Mouse (Mus musculus): Measurements from ENCODE around the gene Slc2a12. TPM values are rescaled to one million over a fixed set of nuclear protein-coding genes. Genes with fewer than 3 reads are reported as not detected.

Gene Slc2a12
- polyA plus RNA-seq, 1 experiment, result 2.6 TPM

DNA sequence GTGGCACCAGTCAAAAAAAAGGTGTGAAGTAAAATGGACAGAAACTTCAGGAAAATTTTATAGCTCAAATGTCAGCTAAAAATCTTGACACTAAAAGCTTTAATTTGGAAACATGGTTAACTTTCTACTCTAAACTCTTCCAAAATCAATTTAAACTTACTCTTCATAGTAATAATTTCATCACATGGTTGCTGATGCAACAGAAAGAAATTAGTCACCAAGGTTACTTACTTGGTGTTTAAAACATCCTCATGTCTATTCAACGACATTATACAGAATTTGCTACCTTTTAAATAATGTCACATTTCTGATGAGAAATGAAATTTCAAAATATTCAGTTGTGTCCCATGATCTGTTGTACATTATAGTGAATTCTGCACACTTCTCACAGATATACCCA is 83.4 kb downstream of the Slc2a12 start:
- no peak for DNase-seq (ENCODE audit: low read depth)

DNA sequence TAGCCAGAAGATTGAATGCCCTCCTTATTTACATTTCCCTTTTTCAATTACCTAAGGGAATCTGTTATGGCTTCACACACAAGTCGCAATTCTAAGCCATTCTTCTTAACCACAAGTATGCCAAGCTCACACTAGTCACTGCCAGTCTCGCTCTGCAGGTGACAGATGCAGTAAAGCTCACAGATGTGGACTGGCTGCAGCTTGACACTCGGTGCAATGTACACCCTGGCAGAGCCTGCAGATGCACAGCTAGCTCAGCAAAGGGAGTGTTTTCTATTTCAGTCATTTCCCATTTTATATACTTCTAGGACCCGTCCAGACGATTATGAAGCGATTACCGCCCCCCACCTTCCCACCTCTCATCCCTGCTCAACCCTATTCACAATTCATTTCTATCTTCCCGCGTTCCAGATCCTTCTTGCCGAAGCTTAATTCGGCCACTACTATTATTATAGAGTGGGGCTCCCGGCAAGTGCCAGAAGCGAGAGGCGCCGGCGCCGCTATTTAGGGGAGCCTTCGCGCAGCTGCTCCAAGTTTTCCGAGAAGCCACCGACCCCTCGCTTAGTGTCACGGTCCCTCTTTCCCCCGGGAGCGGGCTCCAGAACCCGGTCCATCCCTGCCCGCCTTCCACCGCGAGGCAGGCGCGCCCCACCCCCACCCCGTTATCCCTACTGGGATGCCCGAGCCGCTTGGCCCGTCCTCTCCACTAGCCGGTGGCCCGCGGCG is 85.6 kb downstream of the Slc2a12 start:
- DNase-seq (ENCODE audit: low read depth), result no peak

DNA sequence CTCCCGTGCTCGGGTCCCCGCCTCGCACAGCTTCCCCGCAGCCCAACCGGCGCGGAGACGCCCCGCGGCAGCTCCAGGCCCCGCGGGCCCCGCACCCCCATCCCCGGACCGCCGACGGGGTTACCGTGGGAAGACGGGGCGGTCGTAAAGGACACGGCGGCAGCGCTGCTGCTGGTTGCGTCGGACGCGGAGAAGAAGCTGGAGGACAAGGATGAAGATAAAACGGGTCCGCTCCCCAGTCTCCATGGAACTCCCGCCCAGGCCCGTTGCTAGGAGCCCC is 86.1 kb downstream of the Slc2a12 start:
- no peak for DNase-seq (ENCODE audit: low read depth)

DNA sequence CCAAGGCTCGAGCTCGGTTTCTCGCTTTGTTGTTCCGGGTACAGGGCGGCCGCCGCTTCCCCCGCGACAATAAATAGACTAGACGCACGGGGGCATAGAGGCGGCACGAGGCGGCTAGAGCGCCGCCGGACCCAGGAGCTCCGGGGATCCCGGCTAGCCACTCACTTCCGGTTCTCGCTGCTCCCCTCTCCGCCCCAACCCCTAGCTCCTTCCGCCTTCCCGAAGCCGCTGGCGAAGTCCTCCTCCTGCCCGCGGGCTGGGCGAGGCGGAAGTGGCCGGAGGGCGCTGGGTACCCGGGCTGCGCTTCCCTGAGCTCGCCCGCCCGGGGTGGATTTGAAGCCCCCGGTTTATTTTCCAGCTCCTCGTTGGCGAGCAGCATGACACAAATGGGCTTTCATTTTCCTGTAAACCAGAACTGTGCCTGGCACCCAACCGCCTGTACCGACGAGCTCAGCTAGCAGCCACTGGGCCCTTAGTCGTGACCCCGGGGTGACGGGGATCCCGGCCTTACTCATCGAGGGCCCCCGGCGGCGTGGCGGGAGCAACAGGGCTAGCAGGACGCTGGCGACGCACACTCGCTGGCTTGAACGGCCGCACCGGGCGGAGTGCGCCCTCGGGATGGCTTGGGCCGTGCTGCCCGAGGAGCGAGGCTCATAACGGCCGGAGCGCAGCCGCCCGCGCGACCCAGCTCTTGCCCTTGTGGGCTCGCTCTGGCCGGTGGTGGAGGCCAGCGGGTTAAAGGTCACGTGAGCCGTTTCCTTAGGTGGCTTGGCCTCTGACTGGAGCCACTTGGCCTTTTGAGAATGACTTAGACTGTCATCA is 86.7 kb downstream of the Slc2a12 start, which contains the start of gene Tbpl1:
Gene Tbpl1, minus strand, starts transcription at position 667 of the 822 bp plus-strand sequence.
- no peak for DNase-seq (ENCODE audit: low read depth)

DNA sequence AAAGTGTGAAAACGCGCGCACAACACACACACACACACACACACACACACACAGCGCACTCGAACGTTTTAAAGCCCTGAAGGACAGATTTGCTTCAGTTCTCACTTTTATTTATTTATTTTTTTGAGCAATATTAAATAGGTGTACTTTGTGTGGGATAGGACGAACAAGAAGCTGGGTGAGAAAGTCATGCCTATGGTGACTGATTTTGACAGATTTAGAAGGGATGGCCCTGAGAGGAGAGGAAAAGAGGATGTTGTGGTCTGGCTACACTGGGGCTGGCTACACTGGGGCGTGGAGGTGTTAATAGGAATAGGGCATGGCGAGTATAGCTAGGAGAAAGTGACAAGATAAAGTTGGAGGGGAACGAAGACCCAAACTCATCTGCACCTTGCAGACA is 87.4 kb downstream of the Slc2a12 start:
- no peak for DNase-seq (ENCODE audit: low read depth)

DNA sequence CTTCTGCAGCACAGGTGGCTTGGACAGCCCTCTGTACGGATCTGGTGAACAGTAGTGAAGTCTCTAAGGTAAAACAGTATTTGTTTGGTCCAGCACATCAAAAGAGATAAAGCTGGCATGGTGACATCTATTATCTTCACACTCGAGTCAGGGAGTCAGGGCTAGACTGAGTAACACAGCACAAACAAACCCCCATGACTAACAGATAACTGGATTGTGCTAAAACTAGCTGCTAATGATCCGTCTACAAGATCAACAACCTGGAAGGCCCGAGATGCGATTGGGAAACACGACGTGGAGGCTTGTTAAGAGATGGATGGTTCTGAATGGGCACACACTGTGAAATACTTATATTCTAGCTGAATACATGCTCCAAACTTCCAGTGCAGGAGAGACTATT is 101.1 kb downstream of the Slc2a12 start:
- no peak for DNase-seq (ENCODE audit: low read depth)

DNA sequence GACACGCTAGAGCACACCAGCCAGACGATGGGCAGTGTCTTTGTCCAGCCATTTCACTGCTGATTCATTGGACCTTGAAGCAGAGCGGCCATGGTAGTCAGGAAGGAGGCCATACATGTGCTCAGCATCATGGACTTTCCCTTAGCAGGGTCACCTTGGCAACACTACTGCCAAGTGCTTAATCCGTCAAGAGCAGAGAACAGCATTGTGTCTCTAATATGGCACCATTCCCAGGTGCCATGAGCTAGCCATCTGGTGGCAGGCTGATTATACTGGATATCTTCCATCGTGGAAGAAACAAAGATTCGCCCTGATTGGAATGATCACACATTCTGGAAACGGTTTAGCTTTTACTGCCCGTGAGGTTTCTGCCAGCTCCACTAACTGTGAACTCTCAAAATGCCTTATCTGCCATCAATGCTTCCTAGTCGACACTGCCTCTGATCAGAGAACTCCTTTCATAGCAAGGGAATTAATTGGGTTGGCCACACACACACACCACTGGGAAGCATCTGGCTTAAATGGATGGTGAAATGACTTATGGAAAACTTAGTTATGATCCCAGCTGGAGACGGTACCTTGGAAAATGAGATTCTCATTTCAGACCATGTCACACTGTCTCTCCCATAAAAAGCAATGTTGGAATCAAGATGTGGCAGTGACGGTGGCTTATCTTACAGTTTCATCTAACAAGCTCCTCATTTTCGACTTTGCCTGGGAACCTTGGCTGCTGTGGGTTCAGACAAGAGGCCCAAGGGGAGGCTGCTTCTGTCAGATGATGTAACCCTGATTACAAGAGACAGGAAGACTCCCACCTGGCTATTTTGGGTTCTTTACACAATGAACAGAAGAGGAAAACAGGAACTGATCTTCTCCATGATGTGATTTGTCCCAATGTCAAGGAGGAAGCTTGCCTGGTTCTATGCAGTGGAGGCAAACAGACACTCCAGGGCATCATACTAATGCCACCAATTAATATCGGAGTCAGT is 101.8 kb downstream of the Slc2a12 start:
- no peak for DNase-seq (ENCODE audit: low read depth)

DNA sequence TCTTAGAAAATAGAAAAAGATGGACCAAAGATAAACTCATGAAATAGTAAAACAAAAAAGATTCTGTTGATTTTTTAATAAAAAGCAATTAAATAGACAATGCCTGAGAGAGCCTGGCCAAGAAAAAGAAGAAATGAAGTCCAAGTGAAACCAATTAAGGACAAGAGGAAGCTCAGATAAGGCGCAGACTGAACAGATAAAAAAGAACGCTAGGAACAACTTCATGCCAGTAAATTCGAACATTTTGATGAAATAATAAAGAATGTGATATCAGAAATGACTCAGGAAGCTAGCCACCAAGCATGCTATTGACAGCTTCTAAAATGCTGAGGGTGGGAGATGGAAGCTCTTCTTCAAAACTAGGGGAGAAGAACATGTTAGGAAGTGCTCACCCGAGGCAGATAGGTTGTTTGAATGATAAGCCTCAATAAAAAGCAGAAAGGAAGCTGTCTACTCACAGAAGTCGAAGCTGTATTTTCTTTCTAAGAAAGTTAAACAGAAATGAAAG is 106.4 kb downstream of the Slc2a12 start:
- DNase-seq (ENCODE audit: low read depth), result no peak

Other genes with a start within 250 kb of the Slc2a12 start
- gene Tbpl1, start 86.9 kb downstream of the Slc2a12 start, polyA plus RNA-seq (2012; rRNA removed), result 25.4 and 27.8 TPM in 2 replicates
- 56.0 and 57.8 TPM in 2 replicates for gene Tcf21, start 175.2 kb downstream of the Slc2a12 start, polyA plus RNA-seq (2012; rRNA removed)